Mouse (Mus musculus) cerebellum, postnatal 14 days (tissue): ENCODE results near the gene Hsd17b14.

Experiments
- DNase-seq, 2 experiments: peaks; one replicate each; pipeline ENCODE4 v3.0.0; 2021; ENCODE audit warnings: mixed read lengths in 2 of 2

Hsd17b14 gene

DNA sequence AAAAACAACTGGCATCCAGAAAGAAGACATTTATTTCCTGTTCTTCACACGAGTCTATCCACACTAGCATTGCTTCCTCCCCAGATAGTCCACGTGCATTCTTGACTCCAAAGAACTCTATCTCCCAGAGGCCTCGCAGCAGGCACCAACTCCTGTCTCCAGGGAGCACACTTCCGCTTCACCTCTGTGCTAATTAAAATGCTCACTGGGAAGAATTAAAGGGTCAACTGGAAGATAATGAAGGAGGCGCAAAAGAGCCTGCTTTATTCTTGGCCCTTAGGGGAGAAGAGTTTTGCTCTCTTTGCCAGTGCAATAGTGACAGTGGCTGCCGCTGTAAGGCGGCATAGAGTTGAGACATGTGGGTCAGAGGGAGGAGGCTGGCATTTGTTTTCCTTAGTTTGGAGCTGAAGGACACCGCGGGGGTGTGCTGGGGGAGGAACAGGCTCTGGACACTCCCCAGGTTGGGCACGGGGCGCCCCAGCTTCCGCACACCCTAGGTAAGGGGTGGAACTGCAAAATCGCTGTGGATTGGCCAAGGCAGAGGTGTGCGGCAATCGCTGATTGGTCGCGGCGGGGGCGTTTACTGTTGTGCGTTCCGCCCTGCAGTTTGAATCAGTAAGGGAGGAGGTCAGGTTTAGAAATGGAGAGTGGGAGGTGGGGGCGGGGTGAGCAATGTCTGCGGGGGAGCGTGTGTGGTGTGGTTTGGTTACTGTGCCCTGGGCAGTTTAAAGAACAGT lies 13.3 kb downstream of the Hsd17b14 start:
- peak; percentile 92 for DNase-seq

DNA sequence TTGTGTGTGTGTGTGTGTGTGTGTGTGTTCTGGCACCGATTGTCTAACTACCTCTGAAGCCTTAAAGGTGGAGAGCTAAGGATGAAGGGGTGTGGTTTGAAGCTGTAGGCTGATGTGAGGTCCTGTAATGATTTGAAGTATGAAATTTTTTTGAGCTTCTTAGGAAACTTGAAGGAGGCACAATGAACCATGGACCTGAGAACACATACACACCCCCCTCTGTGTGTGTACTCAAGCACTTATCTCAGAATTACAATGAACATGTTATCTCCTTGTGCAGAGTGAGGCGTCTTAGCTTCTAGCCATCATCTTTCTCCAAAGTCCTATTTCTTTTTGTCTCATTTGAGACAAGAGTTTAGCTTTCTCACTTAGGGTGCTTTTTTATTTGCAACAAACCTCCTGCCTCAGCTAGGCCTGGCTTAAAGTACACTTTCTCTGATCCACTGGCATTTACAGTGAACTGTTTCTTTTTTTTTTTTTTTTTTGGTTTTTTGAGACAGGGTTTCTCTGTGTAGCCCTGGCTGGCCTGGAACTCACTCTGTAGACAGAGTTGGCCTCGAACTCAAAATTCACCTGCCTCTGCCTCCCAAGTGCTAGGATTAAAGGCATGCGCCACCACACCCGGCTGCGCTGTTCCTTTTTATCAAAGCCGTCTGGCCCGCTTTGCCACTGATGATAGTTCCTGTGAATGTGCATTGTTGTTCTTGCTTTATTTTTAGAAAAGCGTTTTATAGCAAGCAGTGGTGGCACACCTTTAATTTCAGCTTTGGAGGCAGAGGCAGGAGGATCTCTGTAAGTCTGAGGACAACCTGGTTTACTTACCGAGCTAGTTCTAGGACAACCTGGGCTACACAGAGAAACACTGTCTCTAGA lies 14.1 kb downstream of the Hsd17b14 start:
- DNase-seq: no peak

GRCm38 (mm10) chr7:45570103-45570741 lies 15.5 kb downstream of the Hsd17b14 start, which contains the start of gene Bcat2:
Gene Bcat2, plus strand, starts transcription at chr7:45570153.
- peak; percentile 83 to 89 for DNase-seq

GRCm38 (mm10) chr7:45571966-45572365 lies 17.3 kb downstream of the Hsd17b14 start:
- DNase-seq: no peak

GRCm38 (mm10) chr7:45573954-45574353 lies 19.3 kb downstream of the Hsd17b14 start:
- DNase-seq: no peak

GRCm38 (mm10) chr7:45574472-45575379 lies 20.0 kb downstream of the Hsd17b14 start:
- no peak for DNase-seq

GRCm38 (mm10) chr7:45585923-45586322 lies 31.2 kb downstream of the Hsd17b14 start:
- DNase-seq: no peak

- DNase-seq: no peak
Observed at GRCm38 (mm10) chr7:45587631-45588592, 33.2 kb downstream of the Hsd17b14 start.

DNA sequence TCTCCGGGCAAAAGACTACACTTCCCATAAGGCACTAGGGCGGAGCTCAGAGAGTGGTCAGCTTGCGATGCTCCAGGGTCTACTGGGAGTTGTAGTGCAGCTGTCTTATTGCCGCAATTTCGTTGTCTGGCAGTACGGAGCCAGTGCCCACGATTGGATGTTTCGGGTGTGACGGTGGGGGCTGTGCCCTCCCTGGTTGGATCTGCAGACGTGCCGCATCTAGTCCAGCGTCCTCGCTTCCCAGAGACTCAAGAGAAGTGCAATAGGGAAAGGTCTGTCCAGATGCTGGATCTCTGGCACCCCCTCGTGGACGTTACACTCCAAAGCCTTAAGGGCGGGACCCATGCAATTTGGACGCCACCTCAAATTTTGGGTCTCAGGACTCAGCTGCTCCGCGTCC lies 34.5 kb downstream of the Hsd17b14 start:
- DNase-seq: peak; percentile 95 to 96

GRCm38 (mm10) chr7:45589898-45590297 lies 35.2 kb downstream of the Hsd17b14 start:
- DNase-seq: no peak

GRCm38 (mm10) chr7:45590874-45591273 lies 36.2 kb downstream of the Hsd17b14 start:
- peak in 1 of 2 experiments; percentile 21 for DNase-seq

DNA sequence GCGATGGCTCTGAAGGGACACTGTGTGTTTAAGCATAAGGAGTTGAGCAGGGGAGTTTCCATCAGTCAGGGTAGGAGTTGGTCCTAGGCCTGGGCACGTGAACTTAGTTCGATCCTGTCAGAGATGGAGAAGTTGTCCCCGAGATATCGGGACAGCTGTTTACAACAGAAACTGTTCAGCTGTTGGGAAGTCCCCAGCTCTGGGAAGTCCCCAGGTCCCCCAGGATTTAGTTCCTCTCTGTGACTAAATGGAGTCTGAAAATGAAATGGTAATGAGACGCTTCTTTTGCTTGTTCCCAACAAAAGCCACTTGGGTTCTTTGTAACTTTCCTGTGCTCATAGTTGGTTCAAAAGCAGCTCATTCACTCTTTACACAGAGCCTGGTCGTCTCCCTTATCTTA lies 37.2 kb downstream of the Hsd17b14 start:
- no peak for DNase-seq

GRCm38 (mm10) chr7:45593118-45593815 lies 38.6 kb downstream of the Hsd17b14 start:
- peak; percentile 82 to 83 for DNase-seq

DNA sequence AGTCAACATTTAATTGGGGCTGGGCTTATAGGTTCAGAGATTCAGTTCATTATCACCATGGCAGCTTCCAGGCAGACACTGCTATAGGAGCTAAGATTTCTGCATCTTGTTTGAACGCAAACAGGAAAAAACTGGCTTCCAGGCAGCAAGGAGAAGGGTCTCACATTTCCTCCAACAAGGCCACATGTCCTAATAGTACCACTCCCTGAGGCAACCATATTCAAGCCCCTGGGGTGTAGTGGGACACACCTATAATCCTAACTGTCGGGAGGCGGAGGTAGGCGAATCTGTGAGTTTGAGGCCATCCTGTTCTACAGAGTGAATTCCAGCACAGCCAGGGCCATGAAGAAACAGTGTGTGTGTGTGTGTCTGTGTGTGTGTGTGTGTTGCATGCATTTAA lies 40.5 kb downstream of the Hsd17b14 start:
- DNase-seq: no peak

DNA sequence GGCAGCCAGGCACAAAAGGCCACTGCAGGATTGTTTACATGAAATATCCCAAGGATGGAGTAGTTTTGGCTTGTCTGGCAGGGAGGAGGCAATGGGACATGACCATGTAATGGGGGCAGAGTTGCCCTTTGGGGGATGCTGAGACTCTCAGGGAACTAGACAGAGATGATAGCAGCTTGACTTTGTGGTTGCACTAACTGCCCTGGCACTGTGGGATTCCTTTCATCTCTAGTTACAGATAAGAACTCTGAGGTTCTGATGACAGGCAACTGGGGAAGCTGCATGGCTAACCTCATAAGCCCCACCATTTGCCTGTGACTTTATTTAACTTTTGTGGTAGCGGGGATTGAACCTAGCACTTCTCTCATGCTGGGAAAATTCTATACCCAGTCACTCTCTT lies 41.4 kb downstream of the Hsd17b14 start:
- no peak for DNase-seq

DNA sequence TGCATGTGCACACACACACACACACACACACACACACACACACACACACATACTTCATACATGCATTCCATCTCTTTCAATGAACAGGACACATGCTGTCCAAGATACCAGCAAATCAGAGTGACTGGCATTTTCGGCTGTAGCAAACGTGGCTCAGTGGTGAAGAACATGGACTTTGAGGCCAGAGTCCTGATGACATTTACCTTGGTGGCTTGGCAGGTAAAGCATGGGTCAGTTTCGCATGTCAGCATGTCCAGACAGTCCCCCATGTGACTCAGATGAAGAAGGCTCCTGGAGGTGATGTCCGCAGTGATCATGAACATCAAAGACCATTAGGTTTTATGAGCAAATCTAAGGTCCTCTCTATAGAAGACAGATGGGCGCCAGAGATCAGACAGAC lies 42.3 kb downstream of the Hsd17b14 start:
- DNase-seq: no peak

- DNase-seq: peak in 1 of 2 experiments; percentile 31
Observed at GRCm38 (mm10) chr7:45597527-45597926, 42.8 kb downstream of the Hsd17b14 start.

DNA sequence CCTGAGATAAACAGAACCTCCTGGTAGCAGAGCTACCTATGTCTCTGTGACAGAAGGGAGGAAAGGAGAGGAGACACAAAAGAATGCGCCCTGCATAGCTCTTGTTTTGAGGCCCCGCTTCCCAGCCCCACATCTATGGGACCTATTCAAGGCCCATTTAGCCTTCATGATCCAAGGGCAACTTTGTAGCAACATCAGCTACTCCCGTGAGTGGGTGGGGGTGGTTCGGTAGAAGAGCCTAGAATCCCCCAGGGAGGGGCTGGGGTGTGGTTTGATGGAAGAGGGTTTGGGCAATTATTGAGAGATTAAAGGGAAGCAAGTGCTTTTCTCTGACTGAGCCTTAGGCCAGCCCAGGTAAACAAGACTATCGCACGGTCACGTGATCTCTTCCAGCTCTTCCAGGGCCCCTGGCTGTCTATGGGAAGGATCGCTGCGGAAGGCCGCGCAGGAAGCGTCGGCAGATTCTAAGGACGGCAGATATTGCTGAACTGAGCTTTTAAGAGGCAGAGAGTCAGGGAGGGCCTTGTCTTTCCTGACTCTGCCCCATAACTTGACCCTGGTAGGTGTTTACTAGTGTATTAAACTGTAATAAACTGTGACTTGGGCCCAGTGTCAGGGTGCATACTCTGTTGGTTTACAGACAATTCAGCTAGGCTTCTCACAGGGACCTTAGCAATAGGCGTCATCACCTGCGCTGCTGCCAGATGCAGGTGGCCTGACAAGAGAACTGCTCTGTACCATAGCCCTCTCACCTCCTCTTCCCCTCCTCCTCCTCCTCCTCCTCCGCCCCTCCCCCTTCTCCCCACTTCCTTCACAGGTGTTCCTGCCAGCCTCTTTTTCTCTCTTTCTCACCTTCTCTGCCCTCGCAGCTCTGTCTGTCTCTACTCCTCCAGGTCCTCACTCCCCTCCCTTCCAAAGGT lies 44.5 kb downstream of the Hsd17b14 start:
- DNase-seq: no peak

DNA sequence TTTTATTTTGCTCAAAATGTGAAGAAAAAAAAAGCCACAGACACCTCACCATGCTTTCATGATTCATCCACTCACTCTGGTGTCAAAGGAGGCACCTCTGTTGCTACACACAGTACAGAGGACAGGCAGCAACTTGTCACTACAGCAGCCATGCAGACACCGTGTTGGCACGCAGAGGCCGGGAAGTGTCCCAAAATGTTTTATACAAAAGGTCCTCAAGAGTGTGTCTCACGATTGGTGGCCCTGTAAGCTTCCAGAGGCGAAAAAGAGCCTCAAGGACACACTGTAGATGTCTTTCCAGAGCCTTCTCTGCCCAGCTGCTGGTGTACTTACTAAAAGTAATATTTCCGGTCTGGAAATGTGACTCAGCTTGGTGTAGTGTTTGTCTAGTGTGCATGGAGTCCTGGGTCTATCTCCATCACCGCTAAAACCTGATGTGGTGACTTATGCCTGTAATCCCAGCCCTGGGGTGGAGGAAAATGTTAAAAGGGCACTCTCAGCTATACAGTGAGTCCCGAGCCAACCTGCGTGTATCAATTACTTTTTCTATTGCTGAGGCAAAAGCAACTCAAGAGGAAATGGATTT lies 51.1 kb downstream of the Hsd17b14 start:
- no peak for DNase-seq
